Mouse (Mus musculus) left cerebral cortex, adult 8-10 months (tissue): Measurements from ENCODE around the gene Svopl. TPM values are rescaled to one million over a fixed set of nuclear protein-coding genes. Genes with fewer than 3 reads are reported as not detected.
A peak's percentile ranks its signal among the peaks of the same experiment; 100 is the strongest.

ENCODE experiments used
- DNase-seq, 2 experiments: peaks; one replicate each; pipeline ENCODE4 v3.0.0; 2022; ENCODE audit warnings: low spot score in 2 of 2
- total RNA-seq, 4 experiments: library from RNA; stranded (reverse); gene quantifications; 2 replicates each; pipeline ENCODE4 v1.2.4; 2022

The Svopl gene
- total RNA-seq, result under 1 TPM in 1 of 4 experiments, not detected in 3; 0.28 TPM

GRCm38 (mm10) chr6:38046838-38047237 is at the start of gene Svopl:
Svopl (minus strand) TSS chr6:38046996.
- DNase-seq, result no peak

- DNase-seq, result no peak
Observed at GRCm38 (mm10) chr6:38094701-38095100, 47.9 kb upstream of the Svopl start.

- DNase-seq, result no peak
Observed at GRCm38 (mm10) chr6:38092539-38092938, 45.7 kb upstream of the Svopl start.

GRCm38 (mm10) chr6:38087242-38088026 is 40.6 kb upstream of the Svopl start:
- DNase-seq, result no peak

GRCm38 (mm10) chr6:38083204-38083603 is 36.4 kb upstream of the Svopl start:
- no peak for DNase-seq

- no peak for DNase-seq
Observed at GRCm38 (mm10) chr6:38081727-38082341, 35.0 kb upstream of the Svopl start.

- no peak for DNase-seq
Observed at GRCm38 (mm10) chr6:38080364-38080763, 33.6 kb upstream of the Svopl start.

- DNase-seq, result no peak
Observed at GRCm38 (mm10) chr6:38073592-38073991, 26.8 kb upstream of the Svopl start.

GRCm38 (mm10) chr6:38072137-38072796 is 25.5 kb upstream of the Svopl start:
- DNase-seq, result no peak

- no peak for DNase-seq
Observed at GRCm38 (mm10) chr6:38071256-38071655, 24.5 kb upstream of the Svopl start.

- peak; percentile 36 to 50 for DNase-seq
Observed at GRCm38 (mm10) chr6:38066215-38066614, 19.4 kb upstream of the Svopl start.

- DNase-seq, result peak; percentile 21 to 43
Observed at GRCm38 (mm10) chr6:38065501-38066122, 18.8 kb upstream of the Svopl start.

GRCm38 (mm10) chr6:38065122-38065500 is 18.3 kb upstream of the Svopl start:
- peak; percentile 5 to 48 for DNase-seq

GRCm38 (mm10) chr6:38064621-38065020 is 17.8 kb upstream of the Svopl start:
- DNase-seq, result no peak

GRCm38 (mm10) chr6:38058805-38059204 is 12.0 kb upstream of the Svopl start:
- DNase-seq, result no peak

- no peak for DNase-seq
Observed at GRCm38 (mm10) chr6:38055471-38056330, 8.9 kb upstream of the Svopl start.

- DNase-seq, result no peak
Observed at GRCm38 (mm10) chr6:38049601-38050000, 2.8 kb upstream of the Svopl start.

GRCm38 (mm10) chr6:38048800-38049561 is 2.2 kb upstream of the Svopl start:
- no peak for DNase-seq

- no peak for DNase-seq
Observed at GRCm38 (mm10) chr6:38048003-38048402, 1.2 kb upstream of the Svopl start.
